Mouse (Mus musculus) Muller cell, postnatal 12 days (primary cell): ENCODE measurements around the gene Hpca.
A peak's percentile ranks its signal among the peaks of the same experiment; 100 is the strongest.

Source experiments
- DNase-seq: peaks from one replicate; pipeline ENCODE4 v3.0.0-alpha.2; 2015; ENCODE audit errors: inconsistent ontology term

Hpca gene

DNA sequence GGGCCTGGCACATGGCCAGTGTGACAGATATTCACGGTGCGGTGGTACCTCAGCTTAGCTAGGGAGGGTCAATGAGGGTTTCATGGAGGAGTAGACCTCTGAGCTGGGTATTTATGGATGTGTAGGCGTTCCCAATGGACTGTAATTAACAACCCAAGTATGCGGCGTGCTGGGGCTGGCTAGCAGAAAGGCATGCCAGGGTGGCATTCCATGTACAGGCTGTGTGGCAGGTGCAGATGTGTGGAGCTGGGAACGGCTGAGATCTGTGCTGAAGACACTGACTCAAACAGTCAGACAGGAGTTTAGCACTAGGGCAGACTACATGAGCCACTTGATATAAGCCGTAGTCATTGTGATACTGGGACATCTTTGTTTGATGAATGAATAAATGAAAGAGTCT, 13.2 kb downstream of the Hpca start:
- peak; percentile 57 for DNase-seq

DNA sequence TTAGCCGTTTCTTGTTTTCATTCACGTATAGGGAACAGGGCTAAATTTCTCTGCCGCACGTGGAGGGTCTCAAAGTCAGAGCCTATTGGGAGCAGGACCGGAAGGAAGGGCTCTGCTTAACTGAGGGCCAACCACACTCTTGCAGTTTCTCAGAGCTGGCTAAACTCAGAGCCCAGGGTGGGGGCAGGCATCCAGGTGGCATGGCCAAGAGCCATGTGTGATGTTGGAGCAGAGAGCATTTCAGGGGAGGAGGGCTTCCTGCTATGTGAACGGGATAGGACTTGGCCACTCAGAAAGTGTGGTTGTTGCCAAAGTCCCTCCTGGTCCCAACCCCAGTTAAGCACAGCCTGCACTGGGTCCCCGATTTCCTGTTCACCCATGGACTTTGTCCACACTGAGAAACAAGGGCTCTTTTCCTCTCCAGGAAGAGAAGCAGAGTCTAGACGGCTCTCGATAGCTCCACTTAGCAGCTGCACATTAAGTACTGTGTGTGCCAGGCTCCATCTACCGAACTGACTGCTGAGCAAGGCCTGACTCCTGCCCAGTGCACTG, 14.4 kb downstream of the Hpca start:
- no peak for DNase-seq

DNA sequence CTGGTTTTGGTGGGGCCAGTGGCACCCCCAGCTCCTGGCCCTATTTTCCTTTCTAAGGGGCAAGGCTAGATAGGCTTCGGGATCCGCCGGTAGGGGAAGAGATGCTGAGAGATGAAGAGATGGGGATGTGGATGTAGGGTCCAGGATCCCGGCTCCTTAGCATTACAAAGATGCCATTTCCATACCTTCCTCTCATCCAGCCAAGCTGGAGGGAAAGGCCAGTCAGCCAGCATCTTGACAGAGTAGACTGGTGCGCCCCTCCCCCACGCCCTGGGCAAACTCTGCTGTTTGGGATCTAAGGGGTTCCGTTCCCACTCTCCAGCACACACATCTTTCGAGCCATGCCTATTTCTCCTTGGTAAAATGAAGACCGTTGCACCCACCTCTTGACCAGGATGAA, 15.8 kb downstream of the Hpca start:
- no peak for DNase-seq

DNA sequence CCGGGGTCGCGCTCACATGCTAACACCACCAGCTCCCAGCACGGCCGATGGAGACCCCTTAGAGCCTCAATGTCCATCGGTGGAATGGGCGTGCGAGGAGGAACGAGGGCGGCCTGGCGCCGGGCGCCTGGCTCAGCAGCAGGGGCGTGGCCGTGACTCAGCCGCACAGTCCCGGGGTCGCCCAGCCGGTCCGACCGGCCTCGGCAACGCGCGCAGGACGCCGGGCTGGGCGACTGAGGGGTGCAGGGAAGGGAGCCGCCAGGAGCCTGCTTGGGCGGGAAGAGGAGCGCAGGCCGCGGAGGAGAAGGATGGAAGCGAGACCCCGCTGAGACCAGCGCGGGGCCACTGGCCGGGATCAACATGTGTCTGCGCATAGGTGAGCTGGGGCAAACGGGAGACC, 16.5 kb downstream of the Hpca start, which contains the start of gene Tmem54:
TSS of gene Tmem54 (plus strand) at position 193 of the 400 bp plus-strand sequence.
- no peak for DNase-seq

DNA sequence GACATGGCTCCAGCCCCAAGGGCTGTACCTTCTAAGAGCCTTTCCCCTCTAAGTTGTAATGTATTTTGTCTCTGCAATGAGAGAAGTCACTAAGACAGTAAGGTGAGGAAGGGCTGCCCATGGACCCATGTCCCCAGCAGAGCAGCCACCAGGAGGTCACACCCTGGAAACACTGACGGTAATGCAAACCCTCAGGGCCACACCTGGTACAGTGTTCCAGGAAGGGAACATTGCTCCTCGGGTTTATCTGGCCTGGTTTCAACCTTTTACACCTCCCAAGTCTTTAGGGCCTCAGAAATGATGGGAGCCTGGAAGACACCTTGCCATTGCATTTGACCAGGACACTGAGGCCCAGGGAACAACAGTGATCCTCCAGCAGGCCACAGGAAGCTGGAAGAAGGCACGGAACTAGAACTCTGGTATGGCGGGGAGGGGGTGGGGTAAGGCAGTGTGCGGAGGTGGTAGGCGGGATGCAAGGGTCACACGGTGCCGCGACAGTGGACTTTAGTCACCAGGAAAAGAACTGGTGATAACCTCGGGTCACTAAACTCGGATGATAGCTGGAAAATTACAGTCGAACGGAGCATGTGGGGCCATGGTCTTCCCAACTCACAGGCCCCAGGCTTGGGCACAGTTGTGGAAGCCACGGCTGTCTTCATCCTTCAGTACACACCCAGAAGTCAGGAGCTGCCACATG, 19.6 kb downstream of the Hpca start:
- DNase-seq = no peak

DNA sequence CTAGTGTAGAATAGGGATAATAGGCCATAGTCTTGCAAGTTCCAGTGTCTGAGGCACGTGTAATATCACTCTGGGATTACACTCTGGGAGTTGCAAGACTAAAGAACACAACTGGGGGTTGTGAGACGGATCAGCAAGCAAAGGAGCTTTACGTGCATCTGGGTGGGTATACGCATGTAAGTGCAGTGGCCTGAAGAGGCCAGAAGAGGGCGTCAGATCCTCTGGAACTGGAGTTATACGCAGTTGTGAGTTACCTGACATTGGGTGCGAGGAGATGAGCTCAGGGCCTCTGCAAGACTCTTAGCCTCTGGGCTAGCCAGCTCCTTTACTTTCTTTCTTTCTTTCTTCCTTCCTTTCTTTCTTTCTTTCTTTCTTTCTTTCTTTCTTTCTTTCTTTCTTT, 24.8 kb downstream of the Hpca start:
- DNase-seq = no peak

DNA sequence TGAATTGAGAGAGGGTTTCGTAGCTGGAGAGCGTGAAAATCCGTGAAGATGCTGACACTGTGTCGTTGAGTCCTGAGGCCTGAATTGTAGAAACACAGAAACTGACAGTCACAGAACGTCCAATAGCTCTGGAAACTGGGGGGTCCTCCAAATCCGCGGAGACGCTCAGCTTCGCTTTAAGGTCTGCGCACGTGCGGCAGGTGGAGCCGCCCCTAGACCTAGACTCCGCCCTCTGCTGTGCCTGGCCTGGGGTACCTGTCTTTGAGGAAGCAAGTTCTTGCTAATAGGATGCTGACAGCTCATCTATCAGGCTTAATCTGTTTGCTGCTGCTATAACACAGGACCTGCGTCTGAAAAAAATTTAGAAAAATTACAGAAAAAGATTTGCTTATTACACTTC, 26.6 kb downstream of the Hpca start:
- DNase-seq = no peak

DNA sequence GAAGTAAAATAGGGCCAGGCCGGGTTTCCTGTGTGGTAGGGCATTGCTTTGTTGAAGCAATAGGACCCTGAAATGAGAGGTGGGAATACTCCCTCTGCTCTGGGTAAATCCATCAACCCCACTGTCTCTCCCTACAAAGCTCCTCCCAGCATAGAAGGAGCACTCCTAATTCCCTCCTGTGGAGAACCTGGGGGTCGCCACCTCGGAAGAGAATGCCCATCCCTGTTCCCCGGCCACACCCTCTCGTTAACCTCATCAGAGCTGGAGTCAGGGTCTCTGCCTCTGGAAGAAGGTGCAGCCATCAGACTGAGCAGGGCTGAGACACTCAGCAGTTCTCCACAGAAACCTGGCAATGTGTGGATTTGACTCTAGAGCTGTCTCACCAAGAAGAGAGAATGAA, 34.0 kb downstream of the Hpca start:
- no peak for DNase-seq

DNA sequence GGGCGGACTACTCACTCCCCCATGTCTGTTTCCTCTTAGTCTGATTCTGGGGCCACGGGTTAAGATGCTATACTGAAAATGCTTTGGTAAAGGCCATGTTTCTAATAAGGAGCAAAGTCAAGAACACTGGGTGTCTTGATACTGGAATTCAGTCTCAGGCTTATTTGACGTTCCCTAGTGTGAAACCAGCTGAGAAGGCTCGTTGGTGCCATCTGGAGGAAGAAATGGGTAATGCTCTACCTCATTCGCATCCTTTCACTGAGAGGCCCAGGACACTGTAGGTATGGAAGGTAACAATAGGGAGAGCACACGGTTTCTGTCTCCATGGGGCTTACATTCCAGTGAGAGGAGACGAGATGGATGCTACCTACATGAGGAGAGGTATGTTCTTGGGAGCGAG, 35.8 kb downstream of the Hpca start:
- peak; percentile 47 for DNase-seq

DNA sequence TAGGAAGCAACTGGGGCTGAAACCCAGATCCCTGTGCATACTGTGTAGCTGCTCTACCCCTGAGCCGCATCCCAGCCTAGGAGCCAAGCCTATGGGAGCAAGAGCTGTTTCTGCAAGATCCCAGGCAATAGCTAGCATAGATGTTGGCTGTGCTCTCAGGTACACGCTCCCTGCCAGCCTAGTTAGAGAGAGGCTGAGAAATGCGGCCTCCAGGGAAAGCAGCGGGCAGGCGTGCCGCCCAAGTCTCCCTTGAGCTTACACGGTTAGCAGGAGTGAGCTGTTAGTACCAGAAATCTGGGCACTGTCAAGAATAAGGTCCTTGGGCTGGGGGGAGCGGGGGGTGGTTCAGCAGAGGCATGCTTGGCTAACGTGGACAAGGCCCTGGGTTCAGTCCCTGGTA, 36.9 kb downstream of the Hpca start:
- DNase-seq = no peak

DNA sequence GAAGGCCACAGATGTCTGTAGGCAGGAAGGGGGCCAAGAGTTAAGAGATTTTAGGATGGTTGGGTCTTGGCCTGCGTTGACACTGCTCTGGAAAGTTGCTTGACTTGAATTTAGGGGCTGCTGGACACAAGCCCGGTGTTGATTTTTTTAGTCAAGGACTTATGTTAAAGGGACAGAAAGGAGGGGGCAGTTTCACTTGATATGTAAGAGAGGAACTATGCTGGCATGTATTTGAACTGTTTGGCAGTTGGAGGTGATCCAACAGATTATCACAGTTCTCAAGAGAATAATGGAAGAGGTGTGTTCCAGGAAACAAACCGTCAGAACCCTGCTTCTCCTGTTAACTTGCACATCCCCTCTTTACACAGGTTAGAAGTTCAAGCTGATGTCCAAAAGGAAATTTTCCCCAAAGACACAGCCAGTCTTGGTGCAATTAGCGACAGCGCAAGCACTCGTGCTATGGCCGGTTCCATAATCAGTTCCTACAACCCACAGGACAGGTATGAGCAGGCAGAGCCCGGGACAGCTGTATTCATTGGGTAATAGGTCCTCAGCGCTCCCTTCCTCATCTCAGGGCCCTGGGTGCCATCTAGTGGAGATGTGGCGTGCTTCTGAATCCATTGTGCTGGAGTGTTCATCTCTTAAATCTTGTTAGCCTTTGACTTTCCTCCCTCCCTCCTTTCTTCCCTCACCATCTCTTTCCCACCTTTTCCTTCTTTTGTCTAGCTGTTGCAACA, 39.3 kb downstream of the Hpca start:
- peak; percentile 79 for DNase-seq

DNA sequence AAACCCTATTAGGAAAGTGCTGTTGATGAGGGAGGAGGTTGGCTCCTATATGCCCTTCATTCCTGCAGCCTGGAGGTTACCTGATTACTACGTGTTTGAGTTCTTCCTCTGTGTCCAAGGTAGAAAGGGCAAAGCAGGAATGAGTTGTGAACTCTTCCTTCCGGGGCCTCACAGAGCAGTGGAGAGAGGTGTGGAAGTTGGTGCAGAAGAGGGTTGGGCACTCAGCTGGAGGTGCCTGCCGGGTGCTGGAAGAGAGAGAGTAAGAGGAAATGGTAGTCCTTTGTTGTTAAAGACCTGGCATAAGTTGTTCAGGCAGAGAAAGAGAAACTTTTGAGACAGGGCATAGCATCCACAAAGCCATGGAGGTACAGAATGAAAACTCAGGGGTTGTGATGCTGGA, 39.9 kb downstream of the Hpca start:
- no peak for DNase-seq

DNA sequence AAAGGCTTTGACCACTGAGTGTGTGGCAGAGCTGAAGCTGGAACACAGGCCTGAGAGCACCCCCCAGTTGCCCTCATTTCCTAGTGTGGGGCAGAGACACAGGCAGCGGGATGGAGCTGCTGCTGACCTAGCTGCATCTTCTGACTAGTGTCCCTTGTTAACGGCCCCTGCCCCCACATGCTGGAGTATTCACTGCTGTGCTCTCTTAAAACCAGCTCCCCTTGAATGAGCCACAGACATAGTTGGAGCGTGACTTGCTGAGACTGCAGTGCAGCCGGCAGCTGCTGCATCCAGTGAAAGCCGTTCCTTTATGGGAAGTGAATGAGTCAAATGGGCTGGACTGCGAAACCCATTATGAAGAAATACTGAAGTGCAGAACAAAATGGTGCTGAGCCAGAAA, 40.3 kb downstream of the Hpca start:
- DNase-seq = peak; percentile 84

DNA sequence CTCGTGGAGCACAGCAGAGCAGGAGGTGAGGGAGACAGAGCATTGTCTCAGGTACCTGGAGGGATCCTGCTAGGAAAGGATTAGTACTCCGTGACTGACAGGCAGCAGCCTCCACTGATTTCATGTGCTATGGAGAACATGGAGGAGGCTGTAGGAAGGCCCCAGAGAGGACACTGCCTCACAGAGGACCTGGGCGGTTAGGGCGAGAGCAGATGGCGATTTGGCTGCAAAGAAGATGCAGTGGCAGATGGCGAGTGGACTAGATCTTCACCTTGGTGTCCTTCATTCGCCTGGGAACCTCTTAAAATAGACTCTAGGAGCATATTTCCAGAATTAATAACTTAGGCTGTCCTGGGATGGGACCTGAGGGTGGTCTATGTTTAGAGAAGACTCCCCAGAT, 40.8 kb downstream of the Hpca start:
- DNase-seq = no peak

DNA sequence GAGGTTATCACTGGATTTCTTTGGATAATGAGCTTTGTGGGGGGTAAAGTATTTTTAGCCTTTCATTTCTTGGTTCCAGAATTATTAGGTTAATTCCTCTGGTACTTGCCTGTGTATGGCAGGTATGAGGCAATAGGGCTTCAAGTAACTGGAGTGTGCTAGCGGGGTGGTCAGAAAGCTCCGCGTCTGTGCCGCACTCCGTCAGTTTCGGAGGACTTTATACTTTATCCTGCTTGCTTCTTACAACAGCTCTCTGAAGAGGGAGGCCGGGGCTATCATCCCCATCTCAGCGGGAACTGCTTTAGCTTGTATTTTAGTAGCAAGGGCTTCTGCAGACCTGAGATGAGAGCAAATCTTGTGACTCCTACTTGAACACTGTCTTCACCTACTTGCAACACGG, 42.7 kb downstream of the Hpca start:
- DNase-seq = no peak

DNA sequence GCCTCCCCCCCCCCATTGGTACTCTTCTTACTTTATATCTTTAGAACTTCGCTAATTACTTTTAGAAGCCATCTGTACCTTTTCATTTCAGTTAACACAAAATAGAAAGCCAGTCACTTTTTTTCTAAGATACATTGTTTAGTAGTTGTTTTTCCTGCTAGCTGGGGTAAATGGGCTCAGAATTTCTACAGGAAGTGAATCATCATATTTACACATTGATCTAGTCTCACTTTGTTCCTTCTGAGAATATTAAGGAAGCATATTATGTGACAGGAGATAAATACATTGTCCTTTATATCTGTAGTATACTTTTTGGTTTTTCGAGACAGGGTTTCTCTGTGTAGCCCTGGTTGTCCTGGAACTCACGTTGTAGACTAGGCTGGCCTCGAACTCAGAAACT, 53.0 kb downstream of the Hpca start:
- DNase-seq = no peak

DNA sequence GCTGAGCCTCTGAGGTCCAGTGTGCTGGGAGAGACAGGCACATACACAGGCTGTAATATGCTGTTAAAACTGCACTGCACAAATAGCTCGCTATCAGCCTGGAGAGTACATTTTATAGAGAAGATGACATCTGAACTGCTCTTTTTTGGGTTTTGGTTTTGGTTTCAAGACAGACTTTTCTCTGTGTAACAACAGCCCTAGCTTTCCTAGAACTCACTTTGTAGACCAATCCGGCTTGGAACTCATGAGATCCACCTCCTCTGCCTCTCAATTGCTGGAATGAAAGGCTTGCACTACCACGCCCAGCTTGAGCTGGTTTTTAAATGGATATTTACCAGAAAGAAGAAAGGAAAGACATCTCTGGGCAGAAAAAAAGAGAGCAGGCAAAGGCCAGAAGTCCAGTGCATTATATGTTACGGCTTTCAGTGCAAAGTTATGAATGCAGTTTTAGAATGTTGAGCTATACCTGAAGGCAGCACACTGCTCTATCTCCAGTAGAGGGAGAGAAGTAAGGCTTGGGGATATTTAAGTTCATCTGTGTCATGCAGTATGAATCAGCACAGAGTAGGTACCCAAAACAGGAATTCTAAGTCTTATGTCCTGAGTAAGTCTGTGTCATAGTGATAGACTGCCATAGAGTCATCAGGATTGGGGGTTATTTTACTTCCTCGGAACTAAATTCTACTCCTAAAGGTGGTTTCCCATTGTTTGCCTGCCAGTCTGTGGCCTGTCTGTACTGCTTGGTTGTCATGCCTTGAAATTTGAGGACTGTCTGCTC, 54.0 kb downstream of the Hpca start:
- no peak for DNase-seq

DNA sequence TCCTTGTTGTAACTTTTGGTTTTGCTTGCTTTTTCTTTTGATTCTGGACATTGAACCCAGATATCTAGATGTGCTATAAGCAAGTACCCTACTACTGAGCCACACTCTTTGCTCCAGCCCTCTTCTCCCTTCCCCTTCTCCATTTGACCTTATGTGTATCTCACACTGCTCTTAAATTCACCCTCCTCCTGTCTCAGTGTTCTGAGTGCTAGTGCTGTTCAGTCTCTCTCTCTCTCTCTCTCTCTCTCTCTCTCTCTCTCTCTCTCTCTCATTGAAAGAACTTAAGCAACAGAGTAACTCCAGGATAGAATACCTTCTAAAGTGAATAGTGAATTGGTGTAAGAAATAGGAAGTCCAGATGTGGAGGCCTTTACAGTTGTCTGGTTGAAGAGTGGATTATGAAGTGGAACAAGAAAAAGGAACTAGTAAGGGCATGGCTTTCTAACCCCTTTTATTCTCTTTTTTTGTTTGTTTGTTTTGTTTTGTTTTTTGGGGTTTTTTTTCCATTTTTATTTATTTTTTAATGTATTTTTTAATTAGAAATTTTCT, 56.1 kb downstream of the Hpca start:
- no peak for DNase-seq

DNA sequence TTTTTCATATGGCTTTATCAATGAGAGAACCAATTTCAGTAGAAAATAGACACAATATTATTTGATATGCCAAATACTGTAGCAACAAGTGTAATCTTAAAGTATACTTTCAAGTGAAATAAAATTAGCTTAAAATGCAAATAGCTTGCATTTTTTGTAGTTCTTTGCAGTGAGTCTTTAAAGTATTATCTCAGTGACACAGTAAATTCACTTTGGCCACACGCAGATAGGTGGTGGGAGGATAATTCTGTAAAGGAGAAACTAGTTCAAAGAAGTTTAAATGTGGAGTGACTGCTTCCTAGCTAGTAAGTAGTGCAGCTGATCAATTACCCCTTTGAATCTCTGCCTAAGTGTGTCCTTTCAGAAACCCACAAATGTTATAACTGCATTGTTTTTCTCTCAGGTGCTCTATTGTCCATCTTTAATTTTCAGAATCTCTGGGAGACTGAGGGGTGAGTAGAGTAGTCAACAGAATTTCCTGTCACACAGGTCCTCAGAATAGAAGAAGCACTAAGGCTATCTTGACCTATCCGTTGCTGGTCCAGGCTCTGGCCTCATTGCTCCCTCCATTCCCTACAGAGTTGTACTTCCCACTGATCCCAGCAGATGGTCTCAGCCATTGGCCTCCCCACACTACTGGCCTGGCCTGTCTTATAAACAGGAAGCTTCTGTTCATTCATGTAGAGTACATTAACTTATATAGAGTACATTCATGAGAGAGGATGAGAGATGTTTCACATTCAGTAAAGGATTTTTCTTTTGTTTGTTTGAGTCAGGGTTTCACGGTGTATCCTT, 59.4 kb downstream of the Hpca start:
- no peak for DNase-seq
